Mouse (Mus musculus): ENCODE measurements around the gene Grip2. TPM values are rescaled to one million over a fixed set of nuclear protein-coding genes. Genes with fewer than 3 reads are reported as not detected.

Gene Grip2
- total RNA-seq, 2 experiments from 2014 or later, result 7.9 to 9.6 TPM

GRCm38 (mm10) chr6:91796736-91797135 is 30.3 kb downstream of the Grip2 start:
- no peak for DNase-seq (ENCODE audit: low spot score in 2 of 2)

GRCm38 (mm10) chr6:91796064-91796463 is 31.0 kb downstream of the Grip2 start:
- no peak for DNase-seq (ENCODE audit: low spot score in 2 of 2)

GRCm38 (mm10) chr6:91795640-91796039 is 31.4 kb downstream of the Grip2 start:
- no peak for DNase-seq (ENCODE audit: low spot score in 2 of 2)

- DNase-seq (ENCODE audit: low spot score in 2 of 2), result no peak
These were observed 38.7 kb downstream of the Grip2 start for GRCm38 (mm10) chr6:91788311-91788798.

GRCm38 (mm10) chr6:91785018-91785417 is 42.0 kb downstream of the Grip2 start:
- no peak for DNase-seq (ENCODE audit: low spot score in 2 of 2)

- no peak for DNase-seq (ENCODE audit: low spot score in 2 of 2)
These were observed 47.8 kb downstream of the Grip2 start for GRCm38 (mm10) chr6:91779206-91779605.

GRCm38 (mm10) chr6:91776543-91776942 is 50.5 kb downstream of the Grip2 start:
- peak; percentile 49 to 54 for DNase-seq (ENCODE audit: low spot score in 2 of 2)

- DNase-seq (ENCODE audit: low spot score in 2 of 2), result no peak
These were observed 53.1 kb downstream of the Grip2 start for GRCm38 (mm10) chr6:91773951-91774350.

GRCm38 (mm10) chr6:91767550-91767949 is 59.5 kb downstream of the Grip2 start:
- no peak for DNase-seq (ENCODE audit: low spot score in 2 of 2)

- DNase-seq (ENCODE audit: low spot score in 2 of 2), result no peak
These were observed 64.9 kb downstream of the Grip2 start for GRCm38 (mm10) chr6:91762051-91762742.

GRCm38 (mm10) chr6:91754845-91755244 is 72.2 kb downstream of the Grip2 start:
- no peak for DNase-seq (ENCODE audit: low spot score in 2 of 2)

GRCm38 (mm10) chr6:91754098-91754497 is 73.0 kb downstream of the Grip2 start:
- peak in 1 of 2 experiments; percentile 51 for DNase-seq (ENCODE audit: low spot score in 2 of 2)

- DNase-seq (ENCODE audit: low spot score in 2 of 2), result no peak
These were observed 74.2 kb downstream of the Grip2 start for GRCm38 (mm10) chr6:91752884-91753283.

GRCm38 (mm10) chr6:91750976-91751375 is 76.1 kb downstream of the Grip2 start:
- DNase-seq (ENCODE audit: low spot score in 2 of 2), result no peak

GRCm38 (mm10) chr6:91746776-91747175 is 80.3 kb downstream of the Grip2 start:
- DNase-seq (ENCODE audit: low spot score in 2 of 2), result no peak

GRCm38 (mm10) chr6:91745947-91746582 is 81.0 kb downstream of the Grip2 start:
- no peak for DNase-seq (ENCODE audit: low spot score in 2 of 2)

- no peak for DNase-seq (ENCODE audit: low spot score in 2 of 2)
These were observed 81.8 kb downstream of the Grip2 start for GRCm38 (mm10) chr6:91745246-91745645.

GRCm38 (mm10) chr6:91743886-91744285 is 83.2 kb downstream of the Grip2 start:
- DNase-seq (ENCODE audit: low spot score in 2 of 2), result no peak

GRCm38 (mm10) chr6:91742995-91743394 is 84.1 kb downstream of the Grip2 start:
- DNase-seq (ENCODE audit: low spot score in 2 of 2), result no peak

GRCm38 (mm10) chr6:91742466-91742865 is 84.6 kb downstream of the Grip2 start:
- DNase-seq (ENCODE audit: low spot score in 2 of 2), result no peak

- peak; percentile 55 to 61 for DNase-seq (ENCODE audit: low spot score in 2 of 2)
These were observed 86.0 kb downstream of the Grip2 start for GRCm38 (mm10) chr6:91741046-91741445.

- DNase-seq (ENCODE audit: low spot score in 2 of 2), result no peak
These were observed 89.0 kb downstream of the Grip2 start for GRCm38 (mm10) chr6:91738058-91738457.

GRCm38 (mm10) chr6:91737451-91737850 is 89.6 kb downstream of the Grip2 start:
- no peak for DNase-seq (ENCODE audit: low spot score in 2 of 2)

Measured in layer of hippocampus, postnatal 14 days (tissue).